Mouse (Mus musculus) macrophage (primary cell): Measurements from ENCODE around the gene Arl16. TPM values are rescaled to one million over a fixed set of nuclear protein-coding genes. Genes with fewer than 3 reads are reported as not detected.
"Not testable (repeated sequence)": the region's sequence is repeated elsewhere in the genome, so short reads cannot be mapped to it uniquely, and the experiment has no call there.

Experiments used
- H3K27ac ChIP-seq: fragments of 350-480 bp; formaldehyde crosslinking; 2 replicates; pipeline ENCODE4 v1.9.0; 2021
- H3K36me3 ChIP-seq: fragments of 350-480 bp; formaldehyde crosslinking; 2 replicates; pipeline ENCODE4 v1.9.0; 2021; ENCODE audit errors: inconsistent target
- H3K4me3 ChIP-seq: fragments of 350-480 bp; formaldehyde crosslinking; 2 replicates; pipeline ENCODE4 v1.9.0; 2021; ENCODE audit errors: inconsistent target
- H3K79me2 ChIP-seq: fragments of 350-480 bp; formaldehyde crosslinking; 2 replicates; pipeline ENCODE4 v1.9.0; 2021; ENCODE audit errors: inconsistent target
- whole genome bisulfite sequencing: methylation state at CpG from one replicate; pipeline ENCODE4 v1.1.7; 2026; ENCODE audit warnings: inconsistent platforms; ENCODE audit not compliant: missing documents; 5-methylcytosine and 5-hydroxymethylcytosine counted together
- polyA plus RNA-seq: library from polyadenylated mRNA; stranded (reverse); fragments of 250-400 nt; gene quantifications from 3 replicates; pipeline ENCODE4 v1.2.4, GENCODE M21; 2018; ENCODE audit warnings: inconsistent platforms
- total RNA-seq, 78 experiments: library from RNA; depleted of rRNA; stranded (reverse); fragments of 250-400 nt; gene quantifications; 1 replicate in 9 of 78; 2 replicates in 24 of 78; 3 replicates in 43 of 78; 4 replicates in 2 of 78; pipeline ENCODE4 v1.2.4; 2018; ENCODE audit warnings: inconsistent platforms in 56 of 78

The Arl16 gene
- total RNA-seq (2018; cell fraction: chromatin; rRNA removed), result 10 to 100 TPM in 5 of 26 experiments, 1 to 10 TPM in 19, under 1 TPM in 1, not detected in 1; 0.96 to 18.5 (median 5.7) TPM
- total RNA-seq (2018; cell fraction: cytosol; rRNA removed), result 10 to 100 TPM in 18 of 26 experiments, 1 to 10 TPM in 8; 5.0 to 15.5 (median 11.7) TPM
- 10 to 100 TPM in 4 of 26 experiments, 1 to 10 TPM in 19, under 1 TPM in 3; 0.89 to 14.5 (median 5.0) TPM for total RNA-seq (2018; cell fraction: nucleus; rRNA removed)
- polyA plus RNA-seq, result 11.8 to 16.5 TPM (median 14.2 TPM) in 3 replicates

GRCm38 (mm10) chr11:120467051-120467735 lies at the start of gene Arl16:
Gene Arl16, minus strand, starts transcription at chr11:120467607.
- Histone ChIP-seq H3K4me3 (peak within 1 kb of the TSS; percentile 93), H3K27ac (peak within 1 kb of the TSS; percentile 52), H3K79me2 (peaks cover 52% of the 10 kb centered on the region), H3K36me3 (peaks cover 33% of the 10 kb centered on the region)
- under 1% methylated on average over 54 of the region's 54 CpGs for WGBS

DNA sequence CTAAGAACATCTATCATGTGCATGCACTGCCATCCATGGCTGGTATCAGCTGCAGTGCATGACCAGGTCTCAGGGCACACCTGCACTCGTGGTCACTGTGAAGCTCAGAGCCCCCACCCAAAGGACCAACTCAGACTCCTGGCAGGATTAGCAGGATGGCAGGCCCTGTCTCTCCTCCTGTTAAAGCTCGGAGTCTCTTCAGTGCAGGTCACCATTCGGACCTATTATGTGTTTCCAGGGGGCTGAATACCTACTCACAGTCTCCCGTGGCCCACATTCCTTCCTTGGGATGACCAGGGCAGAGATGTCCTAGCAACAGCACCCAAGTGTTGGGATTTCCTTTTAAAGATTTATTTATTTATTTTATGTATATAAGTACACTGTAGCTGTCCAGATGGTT lies 49.7 kb upstream of the Arl16 start:
- WGBS, result 92% methylated on average over 4 of the region's 4 CpGs
- Histone ChIP-seq H3K4me3 (no peak overlapping the region), H3K27ac (no peak overlapping the region), H3K79me2 (no peaks in the 10 kb centered on the region), H3K36me3 (no peaks in the 10 kb centered on the region)

GRCm38 (mm10) chr11:120515611-120516010 lies 48.2 kb upstream of the Arl16 start:
- H3K79me2 ChIP-seq, result no peaks in the 10 kb centered on the region
- no peak overlapping the region for H3K27ac ChIP-seq
- no peaks in the 10 kb centered on the region for H3K36me3 ChIP-seq
- WGBS, result 25% methylated on average over 17 of the region's 17 CpGs
- H3K4me3 ChIP-seq, result no peak overlapping the region

DNA sequence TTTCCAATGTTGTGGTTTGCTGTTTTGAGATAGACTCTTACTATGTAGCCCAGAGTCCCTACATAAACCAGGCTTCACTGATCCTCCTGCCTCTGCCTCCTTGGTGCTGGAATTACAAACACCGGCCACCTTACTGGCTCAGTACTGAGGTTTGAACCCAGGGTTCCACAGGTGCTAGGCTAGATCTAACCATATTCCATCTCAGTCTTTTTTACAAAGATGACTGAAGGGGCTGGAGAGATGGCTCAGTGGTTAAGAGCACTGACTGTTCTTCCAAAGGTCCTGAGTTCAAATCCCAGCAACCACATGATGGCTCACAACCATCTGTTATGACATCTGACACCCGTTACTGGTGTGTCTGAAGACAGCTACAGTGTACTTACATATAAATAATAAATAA lies 46.9 kb upstream of the Arl16 start:
- H3K27ac ChIP-seq, H3K36me3 ChIP-seq, H3K4me3 ChIP-seq, H3K79me2 ChIP-seq: not testable (repeated sequence)
- 91% methylated on average over 2 of the region's 2 CpGs for WGBS

DNA sequence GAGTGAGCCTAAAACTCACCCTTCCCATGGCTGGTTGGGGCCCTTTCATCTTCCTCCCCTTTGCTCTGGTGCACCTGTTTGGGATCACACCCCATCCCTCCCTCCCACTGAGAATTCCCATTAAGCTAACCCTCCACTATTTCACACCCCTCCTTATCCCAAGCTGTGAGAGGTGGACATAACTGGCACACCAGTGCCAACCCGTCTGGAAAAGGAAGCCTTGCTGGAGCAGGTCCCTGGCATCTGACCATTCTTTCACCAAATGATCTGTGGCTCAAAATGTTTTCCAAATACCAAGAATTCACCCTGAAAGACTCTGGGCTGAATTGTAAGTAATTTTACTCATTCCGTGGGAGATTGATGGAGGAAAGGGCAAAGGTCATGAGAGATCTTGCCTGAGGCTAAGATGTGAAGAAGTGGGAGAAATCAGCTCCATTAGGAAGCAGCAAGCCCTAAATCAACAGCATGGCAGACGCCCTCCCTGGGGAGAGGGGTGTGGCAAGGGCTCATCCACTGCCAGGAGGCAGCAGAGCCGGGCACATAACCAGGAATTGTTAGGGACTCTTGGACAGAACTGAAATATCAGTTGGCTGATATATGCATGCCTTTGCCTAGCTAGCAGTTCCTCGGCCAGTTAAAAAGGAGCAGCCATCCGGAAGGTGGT lies 45.5 kb upstream of the Arl16 start:
- WGBS, result 97% methylated on average over 6 of the region's 6 CpGs
- Histone ChIP-seq H3K79me2 (no peaks in the 10 kb centered on the region), H3K4me3 (no peak overlapping the region), H3K36me3 (no peaks in the 10 kb centered on the region), H3K27ac (no peak overlapping the region)

- peak overlapping the region; percentile 24; the same call in 1 of the 2 replicates for H3K4me3 ChIP-seq
- no peaks in the 10 kb centered on the region for H3K79me2 ChIP-seq
- 3% methylated on average over 16 of the region's 16 CpGs for WGBS
- H3K27ac ChIP-seq, result peak overlapping the region; percentile 40
- H3K36me3 ChIP-seq, result no peaks in the 10 kb centered on the region
Observed at GRCm38 (mm10) chr11:120510375-120511030, 43.1 kb upstream of the Arl16 start.

DNA sequence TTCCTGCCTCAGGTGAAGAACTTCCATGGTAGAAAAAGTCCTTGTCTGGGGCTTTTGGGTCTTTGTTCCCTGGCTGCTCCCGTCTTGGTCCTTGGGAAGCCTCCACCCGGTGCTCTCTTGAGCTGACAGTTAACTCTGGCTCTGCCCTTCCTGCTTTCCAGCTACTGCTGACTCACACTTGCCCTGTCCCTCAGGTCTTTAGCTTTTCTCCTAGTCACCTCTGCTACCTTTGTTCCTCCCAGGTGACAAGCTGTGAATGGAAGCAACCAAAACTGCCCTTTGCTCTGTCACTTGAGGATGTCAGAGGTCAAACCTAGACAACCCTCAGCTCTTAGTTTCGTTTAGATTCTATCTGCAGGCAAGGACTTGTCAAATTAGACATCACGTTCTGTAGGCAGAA lies 42.5 kb upstream of the Arl16 start:
- Histone ChIP-seq H3K79me2 (no peaks in the 10 kb centered on the region), H3K4me3 (no peak overlapping the region), H3K36me3 (no peaks in the 10 kb centered on the region), H3K27ac (peak overlapping the region; percentile 40; the same call in 1 of the 2 replicates)
- WGBS, result 44% methylated on average over 4 of the region's 4 CpGs

- H3K4me3 ChIP-seq, result no peak overlapping the region
- 89% methylated on average over 8 of the region's 9 CpGs for WGBS
- H3K27ac ChIP-seq, result no peak overlapping the region
- no peaks in the 10 kb centered on the region for H3K79me2 ChIP-seq
- H3K36me3 ChIP-seq, result no peaks in the 10 kb centered on the region
Observed at GRCm38 (mm10) chr11:120508290-120508870, 41.0 kb upstream of the Arl16 start.

DNA sequence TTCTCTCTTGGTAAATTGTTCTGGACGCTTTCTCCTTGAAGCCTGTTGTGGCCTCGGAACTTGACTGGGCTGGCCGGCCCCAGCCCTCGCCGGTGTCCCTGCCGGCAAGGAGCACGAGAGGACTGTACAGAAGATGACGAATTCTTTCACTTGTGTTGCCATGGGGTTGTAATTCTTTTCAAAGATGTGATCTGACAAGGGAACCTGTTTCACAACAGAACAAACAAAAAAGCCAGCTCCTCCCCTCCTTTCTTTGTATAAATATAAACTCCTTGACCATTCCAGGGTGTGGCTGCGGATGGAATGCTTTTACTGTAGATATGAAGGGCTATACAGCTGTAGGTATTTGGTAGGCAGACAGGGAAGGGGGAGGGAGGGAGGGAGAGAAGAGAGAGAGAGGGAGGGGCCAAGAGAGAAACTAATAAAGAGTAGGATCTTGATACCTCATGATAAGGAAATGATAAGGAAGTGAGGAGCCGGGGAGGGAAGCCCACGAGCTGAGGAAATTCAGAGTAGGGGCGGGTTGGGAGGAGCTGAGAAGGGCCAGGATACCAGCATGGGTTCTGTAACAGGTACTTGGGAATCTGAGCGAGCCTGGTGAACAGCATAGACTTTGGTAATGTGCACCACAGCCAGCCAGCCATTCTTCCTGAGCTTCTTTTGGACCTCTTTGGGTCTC lies 40.3 kb upstream of the Arl16 start:
- 92% methylated on average over 13 of the region's 13 CpGs for WGBS
- Histone ChIP-seq H3K36me3 (no peaks in the 10 kb centered on the region), H3K4me3 (no peak overlapping the region), H3K27ac (no peak overlapping the region), H3K79me2 (no peaks in the 10 kb centered on the region)

- H3K27ac ChIP-seq, result no peak overlapping the region
- H3K4me3 ChIP-seq, result no peak overlapping the region
- no peaks in the 10 kb centered on the region for H3K36me3 ChIP-seq
- WGBS, result 77% methylated on average over 4 of the region's 4 CpGs
- H3K79me2 ChIP-seq, result no peaks in the 10 kb centered on the region
Observed at GRCm38 (mm10) chr11:120506899-120507298, 39.5 kb upstream of the Arl16 start.

DNA sequence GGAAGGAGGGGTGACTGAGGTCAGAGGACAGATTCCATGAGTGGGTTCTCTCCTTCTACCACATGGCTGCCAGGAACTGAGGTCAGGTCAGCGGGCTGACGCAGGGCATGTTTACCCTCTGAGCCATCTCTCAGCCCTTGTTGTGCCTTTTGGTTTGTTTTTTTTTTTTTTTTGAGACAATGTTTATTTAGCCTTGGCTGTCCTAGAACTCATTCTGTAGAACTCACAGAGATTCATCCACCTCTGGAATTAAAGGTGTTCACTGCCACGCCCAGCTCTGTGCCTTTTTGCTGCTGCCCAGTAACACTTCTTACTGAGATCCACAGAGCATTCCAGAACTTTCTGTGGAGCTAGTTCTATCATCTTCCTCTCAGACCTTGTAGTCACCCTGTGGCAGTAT lies 38.3 kb upstream of the Arl16 start:
- no peak overlapping the region for H3K4me3 ChIP-seq
- no peaks in the 10 kb centered on the region for H3K36me3 ChIP-seq
- WGBS, result 94% methylated on average over 1 of the region's 3 CpGs
- no peak overlapping the region for H3K27ac ChIP-seq
- H3K79me2 ChIP-seq, result no peaks in the 10 kb centered on the region

DNA sequence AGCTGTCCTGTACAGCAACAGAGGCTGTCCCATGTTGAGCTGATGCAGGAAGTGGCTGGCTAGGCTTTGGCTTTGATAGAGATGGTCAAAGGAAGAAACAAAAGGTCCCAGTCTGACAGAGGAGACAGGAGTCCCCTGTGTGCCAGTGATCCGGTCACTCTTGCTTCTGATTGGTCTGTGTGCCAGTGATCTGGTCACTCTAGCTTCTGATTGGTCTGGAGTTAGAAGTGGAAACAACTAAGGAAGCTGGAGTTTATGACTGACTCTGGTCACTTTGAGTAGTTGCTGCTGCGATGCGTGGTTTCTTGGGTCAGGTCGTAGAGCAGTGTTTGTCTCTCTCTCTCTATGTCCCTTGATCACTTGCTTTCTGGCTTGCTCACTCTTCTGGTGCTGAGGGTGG lies 34.3 kb upstream of the Arl16 start:
- WGBS, result 72% methylated on average over 4 of the region's 4 CpGs
- no peak overlapping the region for H3K27ac ChIP-seq
- H3K4me3 ChIP-seq, result no peak overlapping the region
- peaks cover 11% of the 10 kb centered on the region; the same call in 1 of the 2 replicates for H3K36me3 ChIP-seq
- H3K79me2 ChIP-seq, result no peaks in the 10 kb centered on the region

DNA sequence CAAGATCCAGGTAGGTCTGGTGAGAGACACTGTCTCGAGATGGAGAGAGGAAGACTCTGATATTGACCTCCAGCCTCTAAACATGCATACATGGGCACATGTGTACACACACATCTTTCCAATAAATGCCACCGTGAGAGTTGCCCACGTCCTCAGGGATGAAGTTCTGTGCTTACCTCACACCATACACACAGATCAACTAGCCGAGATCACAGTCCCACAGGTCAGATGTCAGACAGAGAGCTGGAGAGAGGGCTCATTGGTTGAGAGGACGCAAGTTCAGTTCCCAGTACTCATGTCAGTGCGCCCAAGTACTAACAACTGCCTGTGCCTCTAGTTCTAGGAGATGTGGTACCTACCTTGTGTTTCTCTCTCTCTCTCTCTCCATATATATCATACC lies 33.6 kb upstream of the Arl16 start:
- H3K27ac ChIP-seq, result no peak overlapping the region
- no peak overlapping the region for H3K4me3 ChIP-seq
- peaks cover 17% of the 10 kb centered on the region; the same call in 1 of the 2 replicates for H3K36me3 ChIP-seq
- H3K79me2 ChIP-seq, result no peaks in the 10 kb centered on the region
- 69% methylated on average over 6 of the region's 6 CpGs for WGBS

GRCm38 (mm10) chr11:120500357-120500756 lies 33.0 kb upstream of the Arl16 start:
- WGBS, result 33% methylated on average over 3 of the region's 3 CpGs
- no peak overlapping the region for H3K27ac ChIP-seq
- H3K4me3 ChIP-seq, result no peak overlapping the region
- no peaks in the 10 kb centered on the region for H3K79me2 ChIP-seq
- H3K36me3 ChIP-seq, result peaks cover 22% of the 10 kb centered on the region; the same call in 1 of the 2 replicates
